Mouse (Mus musculus) adrenal gland, adult 8-10 months (tissue): ENCODE results near the gene Atp5k. TPM values are rescaled to one million over a fixed set of nuclear protein-coding genes. Genes with fewer than 3 reads are reported as not detected.

Source experiments
- DNase-seq: peaks from one replicate; pipeline ENCODE4 v3.0.0; 2022
- total RNA-seq, 4 experiments: library from RNA; stranded (reverse); gene quantifications; 2 replicates each; pipeline ENCODE4 v1.2.4; 2022

Gene Atp5k
- total RNA-seq: 100 to 1,000 TPM in 3 of 4 experiments, 10 to 100 TPM in 1; 89.8 to 365 (median 163) TPM

- peak; percentile 92 for DNase-seq
These were observed at the start of gene Atp5k for GRCm38 (mm10) chr5:108433804-108434587. Gene Atp5k, minus strand, starts transcription at chr5:108434448.

DNA sequence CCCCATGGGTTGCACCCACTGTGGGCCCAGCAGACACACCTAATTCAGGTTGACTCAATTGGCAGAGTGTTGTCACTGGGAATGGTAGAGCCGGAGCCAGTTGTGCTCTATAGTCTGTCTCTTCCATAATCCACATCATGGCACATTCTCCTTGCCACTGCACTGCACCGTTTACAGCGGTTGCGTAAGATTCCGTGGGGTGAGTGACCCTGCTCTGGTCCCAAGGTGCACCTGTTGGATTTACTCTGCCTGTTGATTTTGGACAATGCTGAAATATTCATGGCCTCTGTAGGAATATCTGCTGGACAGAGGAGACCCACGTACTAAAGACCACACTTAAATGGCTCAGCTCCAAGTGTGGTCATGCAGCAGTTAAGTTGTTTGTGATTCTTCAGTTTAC lies 48.8 kb upstream of the Atp5k start:
- no peak for DNase-seq

- no peak for DNase-seq
These were observed 41.7 kb upstream of the Atp5k start for GRCm38 (mm10) chr5:108475977-108476376.

GRCm38 (mm10) chr5:108473737-108474136 lies 39.5 kb upstream of the Atp5k start:
- no peak for DNase-seq

- DNase-seq: no peak
These were observed 35.4 kb upstream of the Atp5k start for GRCm38 (mm10) chr5:108469617-108470016.

DNA sequence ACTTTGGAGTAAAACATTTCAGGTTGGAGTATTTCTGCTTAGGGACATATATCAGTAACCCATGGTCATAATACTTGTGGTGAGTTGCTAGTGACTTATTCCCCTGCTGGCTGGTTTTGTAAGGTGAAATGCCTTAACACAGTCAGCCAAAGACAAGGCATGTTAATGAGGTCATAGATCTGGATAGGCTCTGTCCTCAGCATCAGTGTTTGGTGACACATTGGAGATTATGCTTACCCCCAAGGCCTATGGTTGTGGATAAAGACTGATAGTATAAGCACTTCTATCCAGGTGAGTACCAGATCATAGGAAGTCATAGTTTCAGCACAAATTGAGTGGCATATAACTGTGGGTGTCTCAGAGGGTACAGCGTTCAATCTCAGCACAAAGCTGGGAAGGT lies 32.4 kb upstream of the Atp5k start:
- no peak for DNase-seq

DNA sequence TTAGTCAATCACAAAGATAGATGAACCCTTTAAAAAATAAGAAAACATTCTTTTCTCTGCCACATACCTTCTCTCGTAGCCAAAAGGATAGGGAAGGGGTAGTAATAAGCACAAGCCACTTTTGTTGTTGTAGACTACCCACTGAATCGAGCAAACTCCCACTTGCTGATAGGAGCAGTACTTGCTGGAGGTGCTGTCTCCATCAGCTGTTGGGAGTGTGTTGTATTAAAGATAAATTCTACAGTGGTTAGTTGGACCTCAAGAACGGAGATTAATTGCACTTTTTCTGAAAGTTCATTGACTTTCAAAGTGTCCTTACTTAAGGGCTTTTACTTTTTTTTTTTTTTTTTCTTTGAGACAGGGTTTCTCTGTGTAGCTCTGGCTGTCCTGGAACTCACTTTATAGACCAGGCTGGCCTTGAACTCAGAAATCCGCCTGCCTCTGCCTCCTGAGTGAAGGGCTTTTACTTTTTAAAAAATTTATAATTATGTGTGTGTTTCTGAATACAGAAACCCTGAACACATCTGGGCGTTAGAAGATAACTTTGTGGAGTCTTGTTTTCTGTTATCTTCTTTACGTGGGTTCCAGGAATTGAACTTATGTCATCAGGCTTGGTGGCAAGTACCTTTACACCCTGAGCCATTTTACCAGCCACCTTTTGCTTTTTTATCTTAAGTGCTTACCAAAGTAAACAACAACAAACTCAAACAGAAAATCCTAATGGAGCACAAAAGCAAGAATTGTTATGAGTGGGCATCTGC lies 31.1 kb upstream of the Atp5k start:
- DNase-seq: no peak

DNA sequence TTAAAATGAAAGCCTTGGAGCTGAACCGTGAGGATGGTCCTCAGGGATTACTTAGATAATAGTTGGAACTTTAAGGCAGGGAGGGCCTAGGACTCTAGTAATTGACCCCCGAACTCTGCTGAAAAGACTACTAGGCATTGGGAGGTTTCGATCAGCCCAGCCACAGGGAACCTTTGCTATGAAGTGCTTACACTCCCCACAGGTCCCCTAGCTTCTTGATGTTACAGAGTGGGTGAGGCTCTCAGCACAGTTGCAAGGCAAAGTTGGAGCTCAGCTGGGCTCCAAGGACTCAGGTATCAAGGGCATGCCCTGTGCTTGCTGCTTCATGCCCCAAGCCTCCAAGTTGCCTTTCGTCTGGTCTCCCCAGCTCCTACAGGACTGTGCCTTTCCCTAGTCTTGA lies 28.2 kb upstream of the Atp5k start:
- DNase-seq: no peak

- peak; percentile 96 for DNase-seq
These were observed 27.1 kb upstream of the Atp5k start, which contains the start of gene Pcgf3 for GRCm38 (mm10) chr5:108461082-108462065. Gene Pcgf3, plus strand, starts transcription at chr5:108461232.

DNA sequence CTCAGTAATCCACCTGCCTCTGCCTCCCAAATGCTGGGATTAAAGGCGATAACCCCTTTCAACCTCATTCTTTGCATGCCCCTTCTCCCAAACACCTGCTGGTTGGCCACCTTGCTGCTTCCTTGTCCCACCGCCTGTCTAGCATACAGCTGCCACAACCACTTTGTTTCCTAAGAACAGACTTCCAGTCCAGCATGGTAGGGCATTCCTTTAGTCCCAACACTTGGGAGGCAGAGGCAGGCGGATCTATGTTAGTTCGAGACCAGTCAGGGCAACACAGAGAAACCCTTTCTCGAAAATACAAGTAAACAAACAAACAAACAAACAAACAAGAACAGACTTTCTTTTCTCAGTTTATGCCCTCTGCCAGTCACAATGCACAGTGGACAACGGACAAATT lies 26.2 kb upstream of the Atp5k start:
- DNase-seq: no peak

DNA sequence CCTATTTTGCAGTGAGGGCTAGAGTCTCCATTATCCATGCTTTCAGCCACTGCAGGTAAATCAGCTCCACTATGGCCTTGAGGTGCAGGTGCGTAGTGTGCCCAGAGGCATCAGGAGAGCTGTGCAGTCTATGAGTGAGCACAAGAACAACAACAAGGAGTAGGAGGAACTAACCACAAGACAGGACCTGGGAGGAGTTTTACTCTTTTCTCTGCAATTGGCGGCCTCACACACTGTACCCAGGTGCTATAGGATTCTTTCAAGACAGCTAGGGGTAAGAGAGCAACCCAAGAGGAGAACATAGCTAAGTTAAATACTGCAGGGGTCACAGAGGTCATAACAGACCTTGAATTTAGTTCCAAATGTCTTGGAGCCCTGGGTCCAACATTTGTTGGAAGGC lies 24.5 kb upstream of the Atp5k start:
- no peak for DNase-seq

DNA sequence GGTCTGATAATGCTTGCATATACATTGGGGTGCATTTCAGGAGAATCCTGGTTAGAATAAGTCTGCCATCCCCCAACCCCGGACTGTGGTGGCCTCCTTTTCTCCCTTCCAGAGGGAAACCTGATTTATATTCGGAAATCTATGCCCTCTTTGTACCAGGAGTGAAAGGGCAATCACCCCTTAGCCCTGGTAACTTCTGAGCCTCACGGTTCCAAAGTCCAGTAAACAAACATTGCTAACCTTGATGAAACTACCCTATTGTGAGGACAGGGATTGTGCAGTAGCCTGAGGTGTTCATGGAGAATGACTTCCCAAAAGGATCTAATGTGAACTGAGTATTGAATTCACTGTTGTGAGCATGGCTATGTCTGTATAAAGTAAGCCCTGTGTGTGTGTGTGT lies 19.8 kb upstream of the Atp5k start:
- DNase-seq: no peak

- no peak for DNase-seq
These were observed 18.2 kb upstream of the Atp5k start for GRCm38 (mm10) chr5:108452422-108452821.

DNA sequence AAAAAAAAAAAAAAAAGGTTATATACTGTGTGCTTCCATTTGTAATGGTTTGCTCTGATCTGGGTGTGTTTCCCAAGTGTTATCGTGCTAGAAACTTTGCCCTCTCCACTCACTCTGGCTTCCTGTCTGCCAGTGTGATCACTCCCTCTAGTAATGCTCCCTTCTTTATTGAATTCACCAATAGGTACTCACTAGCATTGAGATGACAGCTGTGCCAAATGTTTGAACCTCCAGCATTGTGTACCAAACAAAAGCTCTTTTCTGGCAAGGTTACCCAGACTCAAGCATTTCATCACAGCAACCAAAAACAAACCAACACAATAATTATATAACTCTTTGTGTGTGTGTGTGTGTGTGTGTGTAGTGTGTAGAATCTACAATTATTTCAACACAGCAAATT lies 17.4 kb upstream of the Atp5k start:
- DNase-seq: no peak

- DNase-seq: no peak
These were observed 16.7 kb upstream of the Atp5k start for GRCm38 (mm10) chr5:108450837-108451540.

GRCm38 (mm10) chr5:108448785-108449668 lies 14.8 kb upstream of the Atp5k start, which contains the start of gene Mfsd7a:
Gene Mfsd7a, minus strand, starts transcription at chr5:108448891.
- DNase-seq: peak; percentile 74

- no peak for DNase-seq
These were observed 13.6 kb upstream of the Atp5k start for GRCm38 (mm10) chr5:108447857-108448256.

- DNase-seq: no peak
These were observed 12.7 kb upstream of the Atp5k start for GRCm38 (mm10) chr5:108446973-108447372.

DNA sequence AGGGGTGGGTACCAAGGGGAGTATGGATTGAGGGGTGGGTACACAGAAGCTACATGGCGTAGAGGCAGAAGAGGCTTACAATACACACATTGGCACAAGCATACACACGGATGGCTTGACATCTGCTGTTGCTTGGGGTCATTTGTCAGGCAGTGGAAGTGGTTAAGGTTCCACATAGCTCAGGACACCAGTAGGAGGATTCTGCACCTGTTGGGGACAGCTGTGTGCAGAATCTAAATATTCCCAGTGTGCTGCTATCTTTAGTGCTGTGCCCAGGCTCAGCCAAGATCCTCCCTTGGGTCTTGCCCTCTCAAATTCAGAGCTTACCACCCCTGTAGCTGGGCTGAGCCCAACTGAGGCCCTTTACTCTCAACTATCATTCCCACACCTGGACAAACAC lies 1.9 kb upstream of the Atp5k start:
- no peak for DNase-seq

DNA sequence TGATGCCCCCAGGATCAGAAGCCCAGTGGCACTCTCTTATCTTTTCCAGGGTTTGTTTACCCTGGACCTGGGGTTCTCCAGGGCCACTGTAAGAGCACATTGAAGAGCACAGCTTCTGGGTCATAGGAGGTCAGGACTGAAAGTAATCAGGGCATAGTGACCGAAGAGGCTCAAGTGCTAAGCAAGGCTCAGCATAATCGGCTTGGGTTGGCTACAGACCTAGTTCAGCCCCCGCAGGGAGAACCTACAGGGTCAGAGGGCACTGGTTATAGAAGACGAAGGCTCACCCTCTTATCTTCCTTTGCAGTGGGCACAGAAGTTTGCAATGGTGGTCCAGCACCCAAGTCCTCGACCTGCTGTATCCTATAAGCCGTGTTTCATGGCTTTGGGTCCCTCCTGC lies 3.1 kb downstream of the Atp5k start:
- DNase-seq: no peak

GRCm38 (mm10) chr5:108427186-108427585 lies 7.1 kb downstream of the Atp5k start:
- peak; percentile 37 for DNase-seq
